Mouse (Mus musculus): Measurements from ENCODE around the gene Ip6k3.

DNA sequence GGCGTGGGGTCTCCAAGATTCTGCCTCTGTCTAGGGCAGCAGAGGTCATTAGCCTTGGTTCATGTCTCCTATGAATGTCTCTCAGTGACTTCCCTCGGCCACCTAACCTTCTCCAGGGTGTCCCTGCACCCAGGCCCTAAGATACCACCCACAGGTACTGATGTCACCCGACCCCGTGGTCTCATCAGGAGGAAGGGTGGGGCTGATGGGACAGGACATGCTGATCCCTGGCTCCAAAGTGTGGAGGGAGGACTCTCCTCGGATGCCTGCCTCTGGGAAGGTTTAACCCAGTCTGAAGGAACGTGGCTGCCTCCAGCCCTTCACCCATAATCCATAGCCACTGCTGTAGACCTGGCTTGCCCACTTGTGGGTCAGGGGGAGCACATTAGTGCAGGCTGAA, 694 bp downstream of the Ip6k3 start:
- TF ChIP-seq CTCF (IDR thresholded peaks at IDR 0.05; ENCODE audit: low read depth) (no peak), EP300 (IDR thresholded peaks at IDR 0.05; ENCODE audit: low read depth) (no peak)

Measured in liver, embryonic 14.5 days (tissue).